Mouse (Mus musculus): ENCODE data around the gene Prl7a1. TPM values are rescaled to one million over a fixed set of nuclear protein-coding genes. Genes with fewer than 3 reads are reported as not detected.

Prl7a1 gene
- total RNA-seq (2023), result not detected in 4 replicates

DNA sequence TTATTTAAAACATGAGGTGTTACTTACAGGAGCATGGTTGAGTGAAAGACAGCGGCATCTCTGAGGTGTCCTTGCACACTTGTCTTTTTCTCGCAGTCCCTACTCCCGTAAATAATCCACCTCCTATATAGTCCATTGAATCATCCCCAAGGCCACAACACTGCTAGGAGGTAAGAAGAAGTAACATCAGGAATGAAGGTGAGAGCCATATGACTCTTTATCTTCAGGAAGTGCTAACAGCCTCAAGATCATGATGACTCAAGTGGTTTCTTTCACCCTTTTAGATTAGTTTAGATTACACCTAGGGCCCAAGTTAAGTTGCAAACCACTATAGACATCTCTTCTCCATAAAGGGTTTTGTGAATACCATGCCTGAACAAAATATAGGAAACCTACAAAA, at the start of gene Prl7a1:
Prl7a1 (minus strand) TSS at position 101 of the 400 bp plus-strand sequence.

DNA sequence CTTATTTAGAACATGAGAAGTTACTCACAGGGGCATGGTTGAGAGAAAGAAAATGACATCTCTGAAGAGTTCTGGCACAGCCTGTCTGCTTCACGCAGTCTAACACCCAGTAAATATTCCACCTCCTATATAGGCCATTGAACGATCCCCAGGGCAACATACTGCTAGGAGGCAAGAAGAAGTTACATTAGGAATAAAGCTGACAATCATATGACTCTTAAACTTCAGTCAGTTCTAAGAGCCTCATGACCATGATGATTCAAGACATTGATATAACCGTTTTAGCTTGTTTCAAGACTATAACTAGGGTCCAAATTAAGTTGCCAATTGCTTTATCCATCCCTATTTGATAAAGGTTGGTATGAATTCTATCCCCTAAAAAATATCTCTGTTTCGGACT, 25.6 kb upstream of the Prl7a1 start, which contains the start of gene Prl7a2:
Prl7a2 (minus strand) TSS at position 101 of the 400 bp plus-strand sequence.

DNA sequence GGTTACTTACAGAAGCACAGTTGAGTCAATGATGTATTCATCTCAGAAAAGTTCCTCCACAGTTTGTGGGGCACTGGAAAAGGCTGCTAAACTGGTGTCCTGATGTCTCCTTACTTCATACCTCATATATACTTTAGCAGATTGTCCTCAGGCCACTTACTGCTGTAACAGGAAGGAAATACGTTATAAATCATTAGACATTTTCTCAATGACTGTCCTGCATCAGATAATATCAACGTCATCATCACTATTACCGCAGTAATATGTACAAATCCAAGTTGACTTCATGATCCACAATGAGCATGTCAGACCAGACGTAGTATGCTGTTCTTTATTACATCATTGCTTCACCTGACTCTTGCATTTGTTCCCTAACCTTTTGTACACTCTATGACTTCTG, 31.8 kb downstream of the Prl7a1 start, which contains the start of gene Prl7b1:
Prl7b1 (minus strand) TSS at position 101 of the 400 bp plus-strand sequence.

Other genes starting within 250 kb of the Prl7a1 start
- gene Prl8a6, start 203.8 kb downstream of the Prl7a1 start, total RNA-seq (2023), result not detected in 4 replicates
- gene Prl8a8, start 129.3 kb downstream of the Prl7a1 start, total RNA-seq (2023), result not detected in 4 replicates
- not detected in 4 replicates for gene Prl8a9, start 77.9 kb downstream of the Prl7a1 start, total RNA-seq (2023)
- not detected in 4 replicates for gene Prl8a1, start 60.3 kb downstream of the Prl7a1 start, total RNA-seq (2023)
- not detected in 4 replicates for gene Prl7b1, start 31.9 kb downstream of the Prl7a1 start, total RNA-seq (2023)
- not detected in 4 replicates for gene Prl7a2, start 25.5 kb upstream of the Prl7a1 start, total RNA-seq (2023)
- not detected in 4 replicates for gene Prl7d1, start 74.2 kb upstream of the Prl7a1 start, total RNA-seq (2023)
- gene Prl7c1, start 138.3 kb upstream of the Prl7a1 start, total RNA-seq (2023), result not detected in 4 replicates
- not detected in 4 replicates for gene Prl2a1, start 159.2 kb upstream of the Prl7a1 start, total RNA-seq (2023)
- gene Prl2c1, start 206.8 kb upstream of the Prl7a1 start, total RNA-seq (2023), result not detected in 4 replicates